Mouse (Mus musculus): ENCODE data around the gene Raet1e. TPM values are rescaled to one million over a fixed set of nuclear protein-coding genes. Genes with fewer than 3 reads are reported as not detected.
A peak's percentile ranks its signal among the peaks of the same experiment; 100 is the strongest.

Gene Raet1e
- total and polyA plus RNA-seq, 3 experiments: 0.64 to 1.2 (median 0.85) TPM

DNA sequence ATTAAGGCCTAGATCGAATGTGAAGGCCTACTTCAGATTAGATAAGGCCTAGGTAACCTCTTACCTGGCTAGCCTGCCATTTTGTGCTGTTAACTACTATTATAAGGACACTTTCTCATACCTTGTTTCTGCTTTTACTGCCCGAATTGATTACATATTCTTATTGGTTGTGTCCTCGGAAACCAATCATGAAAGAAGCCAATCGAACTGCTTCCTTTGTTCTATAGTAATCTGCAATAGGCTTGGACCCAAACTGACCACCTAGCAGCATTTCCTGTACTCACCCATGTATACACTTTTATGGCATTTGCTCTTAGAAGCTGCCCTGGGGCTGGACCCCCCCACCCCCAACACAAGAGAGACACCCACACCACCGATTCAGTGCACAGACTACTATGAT, 15.4 kb upstream of the Raet1e start:
- Histone ChIP-seq H3K79me2 (replicated peaks; ENCODE audit: control insufficient read depth, extremely low read depth, insufficient read depth, poor library complexity, severe bottlenecking) (no peaks in the 10 kb centered on the region), H3K4me2 (ENCODE audit: insufficient read depth, low read depth, poor library complexity, severe bottlenecking) (no peak overlapping the region), H3K4me1 (ENCODE audit: control insufficient read depth in 1 of 2, insufficient read depth in 2 of 2) (peaks cover 0 to 2% of the 10 kb centered on the region in 2 experiments; a peak in 2 of 4 replicates), H3K36me3 (replicated peaks in 1 of 2; ENCODE audit: control insufficient read depth in 1 of 2, insufficient read depth in 1 of 2, low read length in 1 of 2) (peaks cover 0 to 11% of the 10 kb centered on the region in 2 experiments), H3K27ac (ENCODE audit: insufficient read depth, low read depth) (no peak overlapping the region), H3K27me3 (replicated peaks) (no peaks in the 10 kb centered on the region), H3K4me3 (replicated peaks in 1 of 3; ENCODE audit: low read depth in 2 of 3, low read length in 2 of 3, poor library complexity in 1 of 3) (no peak overlapping the region), H3K9ac (ENCODE audit: insufficient read depth, low read depth) (no peak overlapping the region), H3K9me3 (replicated peaks; ENCODE audit: low read length) (peaks cover 2% of the 10 kb centered on the region)
- no peak for DNase-seq (ENCODE audit: extremely low read depth)
- in situ Hi-C loops (cut with MboI; ENCODE audit: low pct_ligation_motif_present, low pct_unique_long_range_greater_than_20kb, low sequenced_read_pairs): loop anchor here (25.0 kb wide), 1 partner anchor 106 kb away; no protein-coding TSS in a partner anchor
- no peak for TF ChIP-seq MYC (IDR thresholded peaks at IDR 0.05; ENCODE audit: low read depth, low read length)
- no peak for TF ChIP-seq E2F4 (IDR thresholded peaks at IDR 0.05; ENCODE audit: insufficient replicate concordance, low read depth, low read length)
- TF ChIP-seq ZKSCAN1 (IDR thresholded peaks at IDR 0.05; ENCODE audit: borderline replicate concordance, low read depth, low read length): no peak
- no peak for TF ChIP-seq MAZ (IDR thresholded peaks at IDR 0.05; ENCODE audit: low read depth, low read length)
- no peak for TF ChIP-seq JUND (conservative IDR thresholded peaks at IDR 0.05; ENCODE audit: low read depth, low read length)
- TF ChIP-seq CTCF (conservative IDR thresholded peaks at IDR 0.05 in 1 of 2, IDR thresholded peaks at IDR 0.05 in 1 of 2; ENCODE audit: low read depth in 2 of 2, low read length in 2 of 2): no peak
- TF ChIP-seq SMC3 (IDR thresholded peaks at IDR 0.05; ENCODE audit: low read depth, low read length): no peak
- TF ChIP-seq CHD2 (IDR thresholded peaks at IDR 0.05; ENCODE audit: low read length): no peak
- no peak for TF ChIP-seq ZC3H11A (IDR thresholded peaks at IDR 0.05; ENCODE audit: low read depth, low read length)
- no peak for TF ChIP-seq RAD21 (IDR thresholded peaks at IDR 0.05; ENCODE audit: low read depth, low read length)
- TF ChIP-seq UBTF (IDR thresholded peaks at IDR 0.05; ENCODE audit: low read depth, low read length): no peak
- TF ChIP-seq BHLHE40 (IDR thresholded peaks at IDR 0.05; ENCODE audit: low read depth, low read length): no peak
- TF ChIP-seq NELFE (IDR thresholded peaks at IDR 0.05; ENCODE audit: low read depth, low read length): no peak
- TF ChIP-seq MAX (IDR thresholded peaks at IDR 0.05; ENCODE audit: low read length): no peak
- TF ChIP-seq POLR2A (IDR thresholded peaks at IDR 0.05; ENCODE audit: low read depth, low read length): no peak
- dilution Hi-C loops (cut with MboI; ENCODE audit: extremely low pct_ligation_motif_present, extremely low pct_unique_long_range_greater_than_20kb, low sequenced_read_pairs): no loop called here

GRCm38 (mm10) chr10:22148441-22149072, 9.8 kb upstream of the Raet1e start:
- dilution Hi-C loops (cut with MboI; ENCODE audit: extremely low pct_ligation_motif_present, extremely low pct_unique_long_range_greater_than_20kb, low sequenced_read_pairs) (no loop called here), in situ Hi-C loops (cut with MboI; ENCODE audit: low pct_ligation_motif_present, low pct_unique_long_range_greater_than_20kb, low sequenced_read_pairs) (loop anchor here (25.0 kb wide), 1 partner anchor 111 kb away; no protein-coding TSS in a partner anchor)
- H3K4me1 ChIP-seq (ENCODE audit: control insufficient read depth in 1 of 2, insufficient read depth in 2 of 2): peaks cover 0 to 3% of the 10 kb centered on the region in 2 experiments; a peak in 1 of 4 replicates
- peak overlapping the region; percentile 37; the same call in 1 of the 2 replicates for H3K27ac ChIP-seq (ENCODE audit: insufficient read depth, low read depth)
- DNase-seq (ENCODE audit: extremely low read depth): peak; percentile 79
- peaks cover 2% of the 10 kb centered on the region for H3K9me3 ChIP-seq (replicated peaks; ENCODE audit: low read length)
- H3K79me2 ChIP-seq (replicated peaks; ENCODE audit: control insufficient read depth, extremely low read depth, insufficient read depth, poor library complexity, severe bottlenecking): no peaks in the 10 kb centered on the region
- H3K9ac ChIP-seq (ENCODE audit: insufficient read depth, low read depth): peak overlapping the region; percentile 68
- peaks cover 2% of the 10 kb centered on the region for H3K27me3 ChIP-seq (replicated peaks)
- H3K4me2 ChIP-seq (ENCODE audit: insufficient read depth, low read depth, poor library complexity, severe bottlenecking): peak overlapping the region; percentile 83
- peak overlapping the region; percentile 65 to 78 (median 70) for H3K4me3 ChIP-seq (replicated peaks in 1 of 3; ENCODE audit: low read depth in 2 of 3, low read length in 2 of 3, poor library complexity in 1 of 3)
- peaks cover 0 to 11% of the 10 kb centered on the region in 2 experiments for H3K36me3 ChIP-seq (replicated peaks in 1 of 2; ENCODE audit: control insufficient read depth in 1 of 2, insufficient read depth in 1 of 2, low read length in 1 of 2)
- TF ChIP-seq TBP (conservative IDR thresholded peaks at IDR 0.05; ENCODE audit: low read depth, low read length) (0 out of 2 replicates have a peak, but pooled peaks have one; percentile 37), MAZ (IDR thresholded peaks at IDR 0.05; ENCODE audit: low read depth, low read length) (no peak), ZMIZ1 (IDR thresholded peaks at IDR 0.05; ENCODE audit: low read depth, low read length) (peak; percentile 80), POLR2AphosphoS2 (IDR thresholded peaks at IDR 0.05; ENCODE audit: low read depth, low read length) (no peak), UBTF (IDR thresholded peaks at IDR 0.05; ENCODE audit: low read depth, low read length) (no peak), ETS1 (conservative IDR thresholded peaks at IDR 0.05; ENCODE audit: low read depth, low read length) (no peak), USF2 (conservative IDR thresholded peaks at IDR 0.05; ENCODE audit: low read depth, low read length) (no peak), ZC3H11A (IDR thresholded peaks at IDR 0.05; ENCODE audit: low read depth, low read length) (no peak), MAFK (IDR thresholded peaks at IDR 0.05; ENCODE audit: insufficient replicate concordance, low read length) (no peak), ZNF384 (IDR thresholded peaks at IDR 0.05; ENCODE audit: low read depth, low read length) (no peak), JUND (conservative IDR thresholded peaks at IDR 0.05; ENCODE audit: low read depth, low read length) (no peak), HCFC1 (IDR thresholded peaks at IDR 0.05; ENCODE audit: low read depth, low read length) (peak; percentile 33; the same call in 1 of the 2 replicates), GABPA (IDR thresholded peaks at IDR 0.05; ENCODE audit: insufficient replicate concordance, low read depth, low read length) (no peak), ZKSCAN1 (IDR thresholded peaks at IDR 0.05; ENCODE audit: borderline replicate concordance, low read depth, low read length) (no peak), CTCF (conservative IDR thresholded peaks at IDR 0.05 in 1 of 2, IDR thresholded peaks at IDR 0.05 in 1 of 2; ENCODE audit: low read depth in 2 of 2, low read length in 2 of 2) (peak in 1 of 2 experiments; percentile 65; a peak in 2 of 4 replicates), MXI1 (IDR thresholded peaks at IDR 0.05; ENCODE audit: low read depth, low read length) (no peak), CHD1 (IDR thresholded peaks at IDR 0.05; ENCODE audit: low read depth, low read length) (no peak), NRF1 (IDR thresholded peaks at IDR 0.05; ENCODE audit: low read depth, low read length) (peak; percentile 62), SIN3A (IDR thresholded peaks at IDR 0.05; ENCODE audit: low read length) (peak; percentile 48; the same call in 1 of the 2 replicates), MAX (IDR thresholded peaks at IDR 0.05; ENCODE audit: low read length) (0 out of 2 replicates have a peak, but pooled peaks have one; percentile 41), MYC (IDR thresholded peaks at IDR 0.05; ENCODE audit: low read depth, low read length) (no peak; the same call in 1 of the 2 replicates), E2F4 (IDR thresholded peaks at IDR 0.05; ENCODE audit: insufficient replicate concordance, low read depth, low read length) (no peak), SMC3 (IDR thresholded peaks at IDR 0.05; ENCODE audit: low read depth, low read length) (peak; percentile 34), EP300 (IDR thresholded peaks at IDR 0.05; ENCODE audit: low read length) (no peak)

Measured in CH12.LX (cell line).